Mouse (Mus musculus) heart, postnatal 0 days (tissue): ENCODE results near the gene 1600012H06Rik.

Experiments used
- CTCF ChIP-seq: IDR thresholded peaks from 2 replicates; pipeline ENCODE4 v1.5.1; 2016; ENCODE audit warnings: antibody characterized with exemption, control low read depth, low read depth
- EP300 ChIP-seq: IDR thresholded peaks from 2 replicates; pipeline ENCODE4 v1.6.1; 2016; ENCODE audit warnings: antibody characterized with exemption, low read depth

GRCm38 (mm10) chr17:14959979-14960378 lies 17.0 kb downstream of the 1600012H06Rik start:
- TF ChIP-seq EP300 (no peak), CTCF (no peak)
